Mouse (Mus musculus): ENCODE measurements at regions not wholly inside any gene's neighbourhood (a gene's known extent, or its start where the extent isn't known, plus 50 kb on each side); places are given as distances from the start of the nearest gene placed in this dataset.

DNA sequence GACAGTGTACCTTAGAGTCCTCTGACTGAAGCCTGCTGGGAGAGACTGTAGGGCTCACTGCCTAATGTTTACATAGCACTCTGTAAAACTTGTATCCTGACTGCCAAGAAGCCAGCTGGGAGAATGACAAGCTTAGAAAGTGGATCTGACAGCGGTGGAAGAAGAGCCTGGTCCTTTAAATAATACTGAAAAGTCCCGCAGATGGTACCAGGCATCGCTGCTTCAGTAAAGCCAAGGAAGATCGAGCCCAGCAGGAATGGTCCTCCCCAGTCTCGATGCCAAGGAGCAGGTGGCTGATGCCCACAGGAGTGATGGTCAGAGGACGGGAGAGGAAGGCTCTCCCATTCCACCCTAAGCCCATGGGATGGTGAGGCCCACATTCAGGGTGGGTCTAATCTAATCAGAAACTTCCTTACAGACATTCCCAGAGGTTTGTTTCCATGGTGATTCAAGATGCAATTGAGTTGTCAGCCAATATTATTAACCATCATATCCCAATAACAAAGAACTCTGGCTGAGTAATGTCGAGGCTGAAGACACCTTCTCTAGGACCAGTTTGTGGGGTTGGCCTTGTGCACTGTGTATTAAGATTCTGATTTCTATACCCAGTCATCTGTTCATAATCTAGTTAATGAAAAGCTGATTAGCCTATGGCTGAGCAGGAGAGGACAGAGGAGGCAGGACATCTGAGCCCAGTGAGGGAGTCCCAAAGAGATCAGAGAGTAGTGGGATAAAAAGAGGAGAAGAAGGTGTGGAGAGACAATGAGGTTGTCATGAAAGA, 285.3 kb downstream of the Prdm2 start:
- no peaks in the 10 kb centered on the region for H3K27me3 ChIP-seq (replicated peaks)
- dilution Hi-C loops (cut with MboI; ENCODE audit: extremely low pct_ligation_motif_present, extremely low pct_unique_long_range_greater_than_20kb, low sequenced_read_pairs) = no loop called here

DNA sequence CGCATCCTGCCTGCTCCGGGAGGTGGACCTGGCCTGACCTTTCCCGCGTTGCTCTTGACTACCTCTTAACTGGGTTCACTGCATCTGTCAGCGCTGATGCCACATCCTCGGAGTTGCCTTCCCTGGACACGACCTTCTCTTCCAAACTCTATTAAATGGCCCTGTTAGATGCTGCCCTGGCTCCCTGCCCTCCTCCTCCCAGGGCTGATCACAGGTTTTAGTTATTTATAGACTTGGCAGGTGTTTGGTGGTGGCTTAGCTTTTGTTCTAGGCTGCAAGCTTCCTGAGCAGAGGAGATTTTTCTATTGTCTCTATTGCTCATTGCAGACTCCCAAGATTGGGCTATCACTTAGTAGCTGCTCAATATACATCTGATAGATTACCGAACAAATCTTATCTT, 287.7 kb downstream of the Prdm2 start:
- Histone ChIP-seq H3K9ac (ENCODE audit: insufficient read depth, low read depth) (no peak overlapping the region), H3K27ac (ENCODE audit: insufficient read depth, low read depth) (no peak overlapping the region), H3K27me3 (replicated peaks) (no peaks in the 10 kb centered on the region), H3K4me1 (ENCODE audit: control insufficient read depth in 1 of 2, insufficient read depth in 2 of 2) (no peaks in the 10 kb centered on the region), H3K79me2 (replicated peaks; ENCODE audit: control insufficient read depth, extremely low read depth, insufficient read depth, poor library complexity, severe bottlenecking) (no peaks in the 10 kb centered on the region), H3K4me3 (replicated peaks in 1 of 3; ENCODE audit: low read depth in 2 of 3, low read length in 2 of 3, poor library complexity in 1 of 3) (no peak overlapping the region), H3K9me3 (replicated peaks; ENCODE audit: low read length) (peaks cover 71% of the 10 kb centered on the region), H3K4me2 (ENCODE audit: insufficient read depth, low read depth, poor library complexity, severe bottlenecking) (no peak overlapping the region), H3K36me3 (replicated peaks in 1 of 2; ENCODE audit: control insufficient read depth in 1 of 2, insufficient read depth in 1 of 2, low read length in 1 of 2) (no peaks in the 10 kb centered on the region)
- no peak for TF ChIP-seq MAFK (IDR thresholded peaks at IDR 0.05; ENCODE audit: insufficient replicate concordance, low read length)
- no peak for TF ChIP-seq MYC (IDR thresholded peaks at IDR 0.05; ENCODE audit: low read depth, low read length)
- TF ChIP-seq RAD21 (IDR thresholded peaks at IDR 0.05; ENCODE audit: low read depth, low read length) = no peak
- in situ Hi-C loops (cut with MboI; ENCODE audit: low pct_ligation_motif_present, low pct_unique_long_range_greater_than_20kb, low sequenced_read_pairs) (no loop called here), dilution Hi-C loops (cut with MboI; ENCODE audit: extremely low pct_ligation_motif_present, extremely low pct_unique_long_range_greater_than_20kb, low sequenced_read_pairs) (no loop called here)
- DNase-seq (ENCODE audit: extremely low read depth) = no peak

More for the DNA sequence above, 285.3 kb downstream of the Prdm2 start:
- H3K4me3 ChIP-seq (replicated peaks in 1 of 3; ENCODE audit: low read depth in 2 of 3, low read length in 2 of 3, poor library complexity in 1 of 3) = no peak overlapping the region
- no peak overlapping the region for H3K27ac ChIP-seq (ENCODE audit: insufficient read depth, low read depth)
- in situ Hi-C loops (cut with MboI; ENCODE audit: low pct_ligation_motif_present, low pct_unique_long_range_greater_than_20kb, low sequenced_read_pairs) = no loop called here
- H3K4me2 ChIP-seq (ENCODE audit: insufficient read depth, low read depth, poor library complexity, severe bottlenecking) = no peak overlapping the region
- no peak for DNase-seq (ENCODE audit: extremely low read depth)
- H3K79me2 ChIP-seq (replicated peaks; ENCODE audit: control insufficient read depth, extremely low read depth, insufficient read depth, poor library complexity, severe bottlenecking) = no peaks in the 10 kb centered on the region
- no peaks in the 10 kb centered on the region for H3K4me1 ChIP-seq (ENCODE audit: control insufficient read depth in 1 of 2, insufficient read depth in 2 of 2)
- no peak for TF ChIP-seq JUN (IDR thresholded peaks at IDR 0.05; ENCODE audit: insufficient read depth, low read depth, low read length)
- no peak for TF ChIP-seq MAX (IDR thresholded peaks at IDR 0.05; ENCODE audit: low read length)
- TF ChIP-seq CHD2 (IDR thresholded peaks at IDR 0.05; ENCODE audit: low read length) = no peak
- TF ChIP-seq MAZ (IDR thresholded peaks at IDR 0.05; ENCODE audit: low read depth, low read length) = no peak
- no peak for TF ChIP-seq USF2 (conservative IDR thresholded peaks at IDR 0.05; ENCODE audit: low read depth, low read length)
- H3K9ac ChIP-seq (ENCODE audit: insufficient read depth, low read depth) = no peak overlapping the region
- H3K9me3 ChIP-seq (replicated peaks; ENCODE audit: low read length) = peaks cover 77% of the 10 kb centered on the region
- H3K36me3 ChIP-seq (replicated peaks in 1 of 2; ENCODE audit: control insufficient read depth in 1 of 2, insufficient read depth in 1 of 2, low read length in 1 of 2) = no peaks in the 10 kb centered on the region

DNA sequence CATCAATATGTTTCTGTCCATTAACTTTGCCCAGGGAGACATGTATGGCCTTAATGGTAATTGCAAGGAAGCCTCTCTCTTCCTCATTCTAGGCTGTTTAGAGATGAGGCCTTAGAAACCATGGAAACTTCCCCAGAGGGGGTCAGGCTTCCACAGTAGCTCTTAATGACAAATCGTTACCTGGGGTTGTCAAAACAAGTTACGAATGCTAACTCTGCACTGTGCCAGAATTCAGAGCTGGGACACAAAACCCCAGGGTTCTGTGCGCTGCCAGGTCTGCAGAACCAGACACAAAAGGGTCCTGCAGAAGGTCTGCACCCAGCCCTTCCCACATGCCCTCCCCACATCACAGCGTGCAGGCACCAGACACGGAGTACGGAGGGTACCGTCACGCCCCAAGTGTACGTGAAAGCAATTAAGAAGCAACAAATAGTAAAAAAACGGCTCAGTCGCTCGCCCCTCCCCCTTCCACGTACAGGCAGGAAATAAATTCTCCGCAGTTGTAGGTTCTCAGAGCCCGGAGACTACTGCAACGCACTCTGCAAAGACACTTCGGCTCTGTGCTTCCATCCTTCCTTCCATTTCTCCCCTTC, 303.3 kb downstream of the Prdm2 start:
- in situ Hi-C loops (cut with MboI; ENCODE audit: low pct_ligation_motif_present, low pct_unique_long_range_greater_than_20kb, low sequenced_read_pairs) = no loop called here
- Histone ChIP-seq H3K79me2 (replicated peaks; ENCODE audit: control insufficient read depth, extremely low read depth, insufficient read depth, poor library complexity, severe bottlenecking) (no peaks in the 10 kb centered on the region), H3K27ac (ENCODE audit: insufficient read depth, low read depth) (no peak overlapping the region), H3K27me3 (replicated peaks) (no peaks in the 10 kb centered on the region), H3K9ac (ENCODE audit: insufficient read depth, low read depth) (no peak overlapping the region), H3K36me3 (replicated peaks in 1 of 2; ENCODE audit: control insufficient read depth in 1 of 2, insufficient read depth in 1 of 2, low read length in 1 of 2) (no peaks in the 10 kb centered on the region), H3K4me2 (ENCODE audit: insufficient read depth, low read depth, poor library complexity, severe bottlenecking) (no peak overlapping the region), H3K4me1 (ENCODE audit: control insufficient read depth in 1 of 2, insufficient read depth in 2 of 2) (no peaks in the 10 kb centered on the region), H3K9me3 (replicated peaks; ENCODE audit: low read length) (peaks cover 69% of the 10 kb centered on the region), H3K4me3 (replicated peaks in 1 of 3; ENCODE audit: low read depth in 2 of 3, low read length in 2 of 3, poor library complexity in 1 of 3) (no peak overlapping the region)
- DNase-seq (ENCODE audit: extremely low read depth) = no peak
- TF ChIP-seq JUND (conservative IDR thresholded peaks at IDR 0.05; ENCODE audit: low read depth, low read length) = no peak
- no peak for TF ChIP-seq MEF2A (IDR thresholded peaks at IDR 0.05; ENCODE audit: borderline replicate concordance, low read depth, low read length)
- no peak for TF ChIP-seq TBP (conservative IDR thresholded peaks at IDR 0.05; ENCODE audit: low read depth, low read length)
- no peak for TF ChIP-seq SIN3A (IDR thresholded peaks at IDR 0.05; ENCODE audit: low read length)
- no peak for TF ChIP-seq UBTF (IDR thresholded peaks at IDR 0.05; ENCODE audit: low read depth, low read length)
- TF ChIP-seq HCFC1 (IDR thresholded peaks at IDR 0.05; ENCODE audit: low read depth, low read length) = no peak
- no peak for TF ChIP-seq ELF1 (IDR thresholded peaks at IDR 0.05; ENCODE audit: low read depth, low read length)
- TF ChIP-seq MYC (IDR thresholded peaks at IDR 0.05; ENCODE audit: low read depth, low read length) = no peak
- no peak for TF ChIP-seq ZKSCAN1 (IDR thresholded peaks at IDR 0.05; ENCODE audit: borderline replicate concordance, low read depth, low read length)
- no peak for TF ChIP-seq BHLHE40 (IDR thresholded peaks at IDR 0.05; ENCODE audit: low read depth, low read length)
- TF ChIP-seq NELFE (IDR thresholded peaks at IDR 0.05; ENCODE audit: low read depth, low read length) = no peak
- no peak for TF ChIP-seq ZC3H11A (IDR thresholded peaks at IDR 0.05; ENCODE audit: low read depth, low read length)
- TF ChIP-seq RCOR1 (conservative IDR thresholded peaks at IDR 0.05; ENCODE audit: low read depth, low read length) = no peak
- TF ChIP-seq MXI1 (IDR thresholded peaks at IDR 0.05; ENCODE audit: low read depth, low read length) = no peak
- dilution Hi-C loops (cut with MboI; ENCODE audit: extremely low pct_ligation_motif_present, extremely low pct_unique_long_range_greater_than_20kb, low sequenced_read_pairs) = no loop called here

Data from CH12.LX (cell line).